Mouse (Mus musculus) monocyte, adult 2 months (primary cell): ENCODE results near the gene Styk1.
A peak's percentile ranks its signal among the peaks of the same experiment; 100 is the strongest.

Experiments used
- DNase-seq, 2 experiments: peaks; one replicate each; pipeline ENCODE4 v3.0.0; 2022; ENCODE audit warnings: low spot score in 2 of 2, low read depth in 1 of 2

The Styk1 gene

GRCm38 (mm10) chr6:131369866-131370616, 16.6 kb upstream of the Styk1 start:
- no peak for DNase-seq

GRCm38 (mm10) chr6:131367101-131367500, 13.7 kb upstream of the Styk1 start:
- no peak for DNase-seq

- DNase-seq = no peak
These were observed 11.0 kb upstream of the Styk1 start for GRCm38 (mm10) chr6:131364353-131364752.

- no peak for DNase-seq
These were observed 9.8 kb upstream of the Styk1 start for GRCm38 (mm10) chr6:131362987-131363765.

- peak in 1 of 2 experiments; percentile 16 for DNase-seq
These were observed 7.3 kb upstream of the Styk1 start for GRCm38 (mm10) chr6:131360693-131361092.

- DNase-seq = no peak
These were observed 6.1 kb upstream of the Styk1 start for GRCm38 (mm10) chr6:131359543-131359942.

- DNase-seq = no peak
These were observed 1.5 kb upstream of the Styk1 start for GRCm38 (mm10) chr6:131354913-131355312.

GRCm38 (mm10) chr6:131347026-131347425, 6.4 kb downstream of the Styk1 start:
- no peak for DNase-seq

GRCm38 (mm10) chr6:131344346-131344745, 9.1 kb downstream of the Styk1 start:
- no peak for DNase-seq

GRCm38 (mm10) chr6:131340082-131340481, 13.3 kb downstream of the Styk1 start:
- DNase-seq = no peak

- no peak for DNase-seq
These were observed 14.1 kb downstream of the Styk1 start for GRCm38 (mm10) chr6:131339309-131339708.

- DNase-seq = no peak
These were observed 14.6 kb downstream of the Styk1 start for GRCm38 (mm10) chr6:131338787-131339186.

GRCm38 (mm10) chr6:131327076-131327475, 26.3 kb downstream of the Styk1 start:
- DNase-seq = no peak

GRCm38 (mm10) chr6:131321854-131322639, 31.4 kb downstream of the Styk1 start:
- DNase-seq = no peak

- DNase-seq = no peak
These were observed 37.0 kb downstream of the Styk1 start for GRCm38 (mm10) chr6:131316155-131317101.

- DNase-seq = no peak
These were observed 45.4 kb downstream of the Styk1 start for GRCm38 (mm10) chr6:131308031-131308430.

- DNase-seq = no peak
These were observed 48.6 kb downstream of the Styk1 start for GRCm38 (mm10) chr6:131304776-131305175.

- no peak for DNase-seq
These were observed 54.9 kb downstream of the Styk1 start for GRCm38 (mm10) chr6:131298531-131298930.

- DNase-seq = no peak
These were observed 58.8 kb downstream of the Styk1 start for GRCm38 (mm10) chr6:131294435-131295112.

- DNase-seq = no peak
These were observed 59.5 kb downstream of the Styk1 start for GRCm38 (mm10) chr6:131293916-131294315.
